Mouse (Mus musculus) limb, embryonic 14.5 days (tissue): ENCODE results near the gene Nrbf2. TPM values are rescaled to one million over a fixed set of nuclear protein-coding genes. Genes with fewer than 3 reads are reported as not detected.

Source experiments
- ATAC-seq: fragments of 200-750 bp; cut with Nextera tagmentation; 2 replicates; pipeline ENCODE4 v1.8.0; 2017; ENCODE audit warnings: low read depth, moderate number of reproducible peaks, moderate TSS enrichment; ENCODE audit not compliant: low FRiP score
- DNase-seq: peaks from one replicate; pipeline ENCODE4 v3.0.0-alpha.2; 2015; ENCODE audit warnings: low spot score
- H3K27ac ChIP-seq: fragments of 300-500 bp; sonication (generic); replicated peaks from 2 replicates; pipeline ENCODE4 v1.5.1; 2014; ENCODE audit warnings: low read depth, mild to moderate bottlenecking, low read length, moderate library complexity, mixed read lengths
- H3K27me3 ChIP-seq: fragments of 300-500 bp; sonication (generic); 2 replicates; pipeline ENCODE4 v1.6.1; 2014; ENCODE audit warnings: low read length, mixed read lengths; ENCODE audit not compliant: control insufficient read depth, insufficient read depth
- H3K36me3 ChIP-seq: fragments of 300-500 bp; sonication (generic); 2 replicates; pipeline ENCODE4 v1.6.1; 2014; ENCODE audit warnings: mild to moderate bottlenecking, low read length, moderate library complexity, mixed read lengths; ENCODE audit not compliant: control insufficient read depth, insufficient read depth
- H3K4me1 ChIP-seq: fragments of 300-500 bp; sonication (generic); 2 replicates; pipeline ENCODE4 v1.6.1; 2014; ENCODE audit warnings: antibody characterized with exemption, low read length, mixed read lengths; ENCODE audit not compliant: control insufficient read depth, insufficient read depth
- H3K4me2 ChIP-seq: fragments of 300-500 bp; sonication (generic); replicated peaks from 2 replicates; pipeline ENCODE4 v1.6.1; 2014; ENCODE audit warnings: low read depth, mild to moderate bottlenecking, low read length, moderate library complexity; ENCODE audit not compliant: severe bottlenecking
- H3K4me3 ChIP-seq: fragments of 300-500 bp; sonication (generic); replicated peaks from 2 replicates; pipeline ENCODE4 v1.5.1; 2014; ENCODE audit warnings: low read length
- H3K9ac ChIP-seq: fragments of 300-500 bp; sonication (generic); 2 replicates; pipeline ENCODE4 v1.6.1; 2014; ENCODE audit warnings: mild to moderate bottlenecking, low read depth, low read length, moderate library complexity; ENCODE audit not compliant: severe bottlenecking
- H3K9me3 ChIP-seq: fragments of 300-500 bp; sonication (generic); 2 replicates; pipeline ENCODE4 v1.6.1; 2016; ENCODE audit warnings: low read length; ENCODE audit not compliant: control insufficient read depth
- POLR2A ChIP-seq: fragments of 200-500 bp; IDR thresholded peaks from 2 replicates; pipeline ENCODE4 v1.8.0; 2012; ENCODE audit warnings: inconsistent platforms, mild to moderate bottlenecking, moderate library complexity, borderline replicate concordance; ENCODE audit not compliant: insufficient read depth, insufficient read length; ENCODE audit errors: extremely low read depth
- WGBS: fragments of 180-500 bp; shearing (Covaris S2); extraction: QIAGEN DNeasy Blood & Tissue Kit; methylation state at CpG from one replicate; pipeline ENCODE4 v1.1.7; 2014; 5-methylcytosine and 5-hydroxymethylcytosine counted together
- polyA plus RNA-seq, 2 experiments: library from polyadenylated mRNA; depleted of rRNA in 1 of 2; stranded (reverse) in 1 of 2; unstranded in 1 of 2; fragments of >200 nt; fragmentation: Nextera tagmentation in 1 of 2; extraction: Ambion mirVana in 1 of 2; gene quantifications; 2 replicates each; pipeline versions ENCODE4 v1.2.1 to v1.2.3; 2012 to 2014

Nrbf2 gene
- polyA plus RNA-seq, 2 experiments = 16.8 to 38.7 TPM

DNA sequence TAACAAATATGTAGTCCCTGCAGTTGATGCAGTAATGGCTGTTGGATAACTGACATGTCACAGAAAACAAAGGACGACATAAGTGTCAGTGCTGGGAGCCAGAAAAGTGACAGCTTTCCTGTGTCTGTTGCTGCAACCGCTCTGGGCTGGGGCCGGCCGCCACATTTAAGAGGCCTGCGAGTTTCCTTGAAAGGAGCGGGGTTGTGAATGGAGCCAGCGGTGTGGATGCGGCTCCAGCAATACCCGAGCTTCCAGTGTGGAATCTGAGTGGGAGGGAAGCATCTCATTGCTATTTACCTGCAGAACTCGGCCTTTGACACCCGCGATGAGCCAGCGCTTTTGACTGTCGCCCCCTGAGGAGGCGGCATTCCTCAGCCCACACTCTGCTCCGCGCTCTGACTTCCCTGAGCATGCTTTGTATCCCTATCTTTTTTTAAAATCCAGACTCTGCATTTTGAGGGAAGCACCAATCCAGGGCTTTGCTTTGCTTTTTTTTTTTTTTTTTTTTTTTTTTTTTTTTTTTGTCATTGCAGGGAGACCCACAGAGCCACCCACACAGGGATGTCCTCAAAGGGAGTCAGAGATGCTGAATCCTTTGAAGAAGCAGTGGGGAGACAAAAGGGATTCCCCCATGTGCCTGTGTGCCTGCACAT is 35.2 kb upstream of the Nrbf2 start:
- Histone ChIP-seq H3K27me3 (peaks cover 6% of the 10 kb centered on the region; the same call in 1 of the 2 replicates), H3K9me3 (no peaks in the 10 kb centered on the region), H3K4me2 (no peak overlapping the region), H3K9ac (no peak overlapping the region), H3K4me3 (no peak overlapping the region), H3K27ac (no peak overlapping the region), H3K36me3 (no peaks in the 10 kb centered on the region), H3K4me1 (0 out of 2 replicates have a peak, but pooled peaks cover 3% of the 10 kb centered on the region)
- ATAC-seq (no peak), DNase-seq (no peak)
- WGBS = 16% methylated on average over 17 of the region's 17 CpGs
- TF ChIP-seq POLR2A = no peak

DNA sequence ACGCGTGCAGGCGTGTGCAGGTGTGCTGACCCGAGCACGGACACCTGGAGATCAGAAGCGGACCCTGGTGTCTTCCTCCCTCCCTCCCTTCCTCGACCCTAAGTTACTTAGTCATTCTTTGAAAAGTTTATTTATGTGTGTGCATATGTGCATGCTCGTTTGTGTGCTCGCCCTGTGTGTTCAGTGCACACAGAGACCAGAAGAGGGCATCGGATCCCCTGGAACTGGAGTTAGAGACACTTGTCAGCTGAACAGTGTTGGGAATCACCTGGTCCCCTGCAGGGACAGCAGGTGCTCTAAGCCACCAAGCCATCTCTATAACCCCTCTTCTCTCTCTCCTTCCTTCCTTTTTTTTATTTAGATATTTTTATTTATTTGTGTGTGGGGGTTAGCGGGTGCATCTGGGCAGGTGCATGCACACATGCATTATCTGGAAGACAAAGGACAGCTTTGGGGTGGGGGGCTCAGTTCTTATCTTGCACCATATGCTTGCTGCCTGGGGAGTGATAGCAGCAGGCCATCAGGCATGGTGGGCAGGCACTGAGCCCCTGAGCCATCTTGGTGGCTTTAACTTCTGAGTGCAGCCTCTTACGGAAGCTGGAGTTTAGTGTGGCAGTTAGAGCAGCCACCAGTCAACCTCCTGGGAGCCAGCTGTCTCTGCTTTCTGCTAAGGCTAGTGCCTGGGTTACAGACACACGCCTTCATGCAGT is 34.1 kb upstream of the Nrbf2 start:
- Histone ChIP-seq H3K27ac (no peak overlapping the region), H3K9ac (no peak overlapping the region), H3K27me3 (peaks cover 6% of the 10 kb centered on the region; the same call in 1 of the 2 replicates), H3K4me3 (no peak overlapping the region), H3K4me2 (no peak overlapping the region), H3K4me1 (0 out of 2 replicates have a peak, but pooled peaks cover 3% of the 10 kb centered on the region), H3K9me3 (no peaks in the 10 kb centered on the region), H3K36me3 (no peaks in the 10 kb centered on the region)
- TF ChIP-seq POLR2A = no peak
- 78% methylated on average over 13 of the region's 13 CpGs for WGBS
- DNase-seq (no peak), ATAC-seq (no peak)

DNA sequence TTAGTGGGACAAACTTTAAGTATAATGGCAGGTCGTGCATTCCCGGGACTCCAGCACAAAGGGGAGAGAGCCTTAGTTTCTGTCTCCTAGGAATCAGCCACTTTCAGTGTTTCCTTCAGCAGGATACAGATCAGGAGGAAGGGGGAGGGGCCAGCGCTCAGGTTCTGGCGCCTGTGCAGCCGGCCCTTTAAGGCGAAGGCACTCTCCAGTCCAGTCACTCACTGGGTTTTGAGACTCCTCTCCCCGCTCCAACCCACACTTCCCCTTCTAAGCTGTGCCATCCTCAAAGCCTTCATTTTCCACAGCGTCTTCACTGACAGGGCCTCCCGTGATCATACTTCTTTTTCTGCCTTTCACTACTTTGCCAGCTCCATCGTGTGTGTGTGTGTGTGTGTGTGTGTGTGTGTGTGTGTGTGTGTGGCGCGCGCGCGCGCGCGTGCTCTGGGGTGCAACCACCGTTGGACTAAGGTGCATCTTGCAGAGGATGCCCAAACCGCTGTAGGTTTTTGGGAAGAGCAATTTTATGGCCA is 32.9 kb upstream of the Nrbf2 start:
- Histone ChIP-seq H3K9ac (peak overlapping the region; percentile 44; the same call in 1 of the 2 replicates), H3K27ac (no peak overlapping the region), H3K9me3 (no peaks in the 10 kb centered on the region), H3K27me3 (peaks cover 6% of the 10 kb centered on the region; the same call in 1 of the 2 replicates), H3K36me3 (no peaks in the 10 kb centered on the region), H3K4me2 (peak overlapping the region; percentile 68), H3K4me1 (0 out of 2 replicates have a peak, but pooled peaks cover 3% of the 10 kb centered on the region), H3K4me3 (peak overlapping the region; percentile 32)
- DNase-seq (peak; percentile 40), ATAC-seq (no peak)
- under 1% methylated on average over 20 of the region's 20 CpGs for WGBS
- no peak for TF ChIP-seq POLR2A

DNA sequence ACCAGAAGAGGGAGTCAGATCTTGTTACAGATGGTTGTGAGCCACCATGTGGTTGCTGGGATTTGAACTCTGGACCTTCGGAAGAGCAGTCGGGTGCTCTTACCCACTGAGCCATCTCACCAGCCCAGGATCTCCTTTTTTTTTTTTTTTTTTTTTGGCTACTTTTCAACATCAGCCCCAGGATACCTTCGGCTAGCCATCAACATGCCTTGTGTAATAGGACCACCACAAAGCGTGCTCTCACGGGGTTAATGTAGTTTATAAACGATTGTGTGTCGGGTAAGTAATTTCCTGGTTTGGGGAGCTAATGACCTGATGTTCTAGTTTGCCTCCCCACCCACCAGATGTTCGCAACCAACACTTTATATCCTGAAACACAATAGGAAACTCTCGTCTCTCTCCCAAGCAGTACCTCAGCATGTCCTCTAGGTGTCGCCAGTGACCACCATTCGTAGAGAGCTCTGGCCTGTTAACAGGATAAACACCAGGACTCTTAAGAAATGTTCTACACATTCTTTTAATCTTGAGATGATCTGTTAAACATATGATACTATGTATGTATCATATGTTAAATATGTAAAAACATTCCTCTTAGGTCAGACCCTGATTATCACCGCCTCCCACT is 29.8 kb upstream of the Nrbf2 start:
- Histone ChIP-seq H3K27me3 (peaks cover 6% of the 10 kb centered on the region; the same call in 1 of the 2 replicates), H3K36me3 (no peaks in the 10 kb centered on the region), H3K4me3 (no peak overlapping the region), H3K4me1 (0 out of 2 replicates have a peak, but pooled peaks cover 5% of the 10 kb centered on the region), H3K9ac (no peak overlapping the region), H3K9me3 (no peaks in the 10 kb centered on the region), H3K4me2 (no peak overlapping the region), H3K27ac (no peak overlapping the region)
- TF ChIP-seq POLR2A = no peak
- ATAC-seq (peak; percentile 73), DNase-seq (peak; percentile 82)
- WGBS = 13% methylated on average over 12 of the region's 12 CpGs

GRCm38 (mm10) chr10:67312456-67312855 is 27.4 kb upstream of the Nrbf2 start:
- Histone ChIP-seq H3K27ac (no peak overlapping the region), H3K27me3 (no peaks in the 10 kb centered on the region), H3K9me3 (no peaks in the 10 kb centered on the region), H3K36me3 (no peaks in the 10 kb centered on the region), H3K4me2 (no peak overlapping the region), H3K9ac (no peak overlapping the region), H3K4me1 (0 out of 2 replicates have a peak, but pooled peaks cover 3% of the 10 kb centered on the region), H3K4me3 (no peak overlapping the region)
- no peak for TF ChIP-seq POLR2A
- DNase-seq (no peak), ATAC-seq (no peak)
- 43% methylated on average over 6 of the region's 6 CpGs for WGBS
